Comparison of ENCODE assay signal across 33 mouse cellular contexts in the genomic region with DNA sequence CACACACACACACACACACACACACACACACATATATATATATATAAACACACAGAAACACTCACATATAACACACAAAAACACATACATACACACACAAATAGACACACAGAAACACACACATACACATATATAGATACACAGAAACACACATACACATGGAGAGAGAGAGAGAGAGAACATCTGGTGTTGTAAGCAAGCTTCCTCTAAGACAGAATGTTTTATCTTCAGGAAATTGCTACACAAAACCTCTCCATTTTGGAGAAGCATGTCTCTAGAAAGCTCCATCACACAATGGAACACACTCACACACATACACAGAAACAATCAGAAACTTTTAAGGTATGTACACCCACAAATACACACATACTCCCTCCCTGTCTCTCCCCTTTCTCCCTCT.
"Had no signal": no experiment of that assay in that cellular context is flagged by ENCODE, and none has a peak within 500 bp of the region (broad histone marks: within the 10 kb centered on the region; RNA-seq: fewer than 3 reads in every experiment).

No protein-coding gene starts in this region.

- H3K27me3 ChIP-seq: limb, embryonic 12.5 days; limb, embryonic 13.5 days; limb, embryonic 15.5 days; liver, embryonic 13.5 days; liver, embryonic 15.5 days; lung, embryonic 15.5 days; midbrain, embryonic 12.5 days; midbrain, embryonic 13.5 days; midbrain, embryonic 15.5 days; neural tube, embryonic 12.5 days; neural tube, embryonic 13.5 days had no signal

- H3K9ac ChIP-seq: limb, embryonic 12.5 days; limb, embryonic 13.5 days; limb, embryonic 15.5 days; liver, embryonic 12.5 days; liver, embryonic 13.5 days; liver, embryonic 14.5 days; liver, embryonic 15.5 days; liver, postnatal 0 days; lung, embryonic 14.5 days; lung, embryonic 15.5 days; midbrain, embryonic 12.5 days; midbrain, embryonic 13.5 days; midbrain, embryonic 15.5 days; neural tube, embryonic 12.5 days; neural tube, embryonic 13.5 days had no signal

- H3K9me3 ChIP-seq: limb, embryonic 10.5 days; limb, embryonic 12.5 days; limb, embryonic 13.5 days; limb, embryonic 15.5 days; liver, embryonic 12.5 days; liver, embryonic 13.5 days; liver, embryonic 15.5 days; lung, embryonic 15.5 days; midbrain, embryonic 10.5 days; midbrain, embryonic 12.5 days; midbrain, embryonic 13.5 days; midbrain, embryonic 15.5 days; neural tube, embryonic 12.5 days; neural tube, embryonic 13.5 days had no signal

- H3K4me3 ChIP-seq: limb, embryonic 10.5 days; limb, embryonic 12.5 days; limb, embryonic 13.5 days; limb, embryonic 15.5 days; liver, embryonic 12.5 days; liver, embryonic 13.5 days; liver, embryonic 15.5 days; lung, embryonic 15.5 days; megakaryocyte, embryonic 14.5 days; midbrain, embryonic 10.5 days; midbrain, embryonic 12.5 days; midbrain, embryonic 13.5 days; midbrain, embryonic 15.5 days; myocyte; neural tube, embryonic 12.5 days; neural tube, embryonic 13.5 days had no signal

- H3K4me2 ChIP-seq: limb, embryonic 12.5 days; limb, embryonic 13.5 days; limb, embryonic 15.5 days; liver, embryonic 11.5 days; liver, embryonic 12.5 days; liver, embryonic 13.5 days; liver, embryonic 15.5 days; lung, embryonic 14.5 days; lung, embryonic 15.5 days; midbrain, embryonic 11.5 days; midbrain, embryonic 12.5 days; midbrain, embryonic 13.5 days; midbrain, embryonic 15.5 days; neural tube, embryonic 12.5 days; neural tube, embryonic 13.5 days had no signal

- ATAC-seq: liver, embryonic 12.5 days; liver, postnatal 0 days; lung, postnatal 0 days; midbrain, embryonic 13.5 days; midbrain, embryonic 15.5 days; midbrain, embryonic 16.5 days had no signal

- H3K27ac ChIP-seq: limb, embryonic 10.5 days; limb, embryonic 12.5 days; limb, embryonic 13.5 days; limb, embryonic 15.5 days; liver, embryonic 12.5 days; liver, embryonic 13.5 days; liver, embryonic 14.5 days; liver, embryonic 15.5 days; lung, embryonic 15.5 days; macrophage; midbrain, embryonic 10.5 days; midbrain, embryonic 12.5 days; midbrain, embryonic 13.5 days; midbrain, embryonic 15.5 days; neural tube, embryonic 12.5 days; neural tube, embryonic 13.5 days had no signal

- H3K4me1 ChIP-seq: liver, embryonic 12.5 days; liver, embryonic 15.5 days; lung, embryonic 15.5 days had no signal

- DNase-seq: left cerebral cortex, postnatal 4 days; liver; liver, embryonic 13.5 days; liver, postnatal 0 days; lung, adult 18-20 months; lung, adult 2 months; lung, embryonic 14.5 days; lung, postnatal 10 days; lung, postnatal 14 days; lung, postnatal 36 days; lung, postnatal 4 days; midbrain, embryonic 14.5 days had no signal
